Mouse (Mus musculus): Measurements from ENCODE around the gene Pde7b. TPM values are rescaled to one million over a fixed set of nuclear protein-coding genes. Genes with fewer than 3 reads are reported as not detected.
A peak's percentile ranks its signal among the peaks of the same experiment; 100 is the strongest.
"Not testable (repeated sequence)": the region's sequence is repeated elsewhere in the genome, so short reads cannot be mapped to it uniquely, and the experiment has no call there.

The Pde7b gene
- polyA plus RNA-seq, 1 experiment from 2014 or later: 2.1 TPM

GRCm38 (mm10) chr10:20550771-20551170, 174.1 kb downstream of the Pde7b start:
- Histone ChIP-seq H3K9me3 (no peaks in the 10 kb centered on the region), H3K4me3 (no peak overlapping the region), H3K4me1 (replicated peaks) (peaks cover 37% of the 10 kb centered on the region), H3K27me3 (ENCODE audit: insufficient read depth, poor library complexity, severe bottlenecking) (peaks cover 19% of the 10 kb centered on the region; the same call in 1 of the 2 replicates), H3K27ac (no peak overlapping the region), H3K36me3 (no peaks in the 10 kb centered on the region)
- 73% methylated on average over 3 of the region's 3 CpGs for WGBS
- DNase-seq (ENCODE audit: low spot score): no peak

- WGBS: 45% methylated on average over 5 of the region's 5 CpGs
Observed at GRCm38 (mm10) chr10:20550161-20550560, 174.7 kb downstream of the Pde7b start.

GRCm38 (mm10) chr10:20548833-20549710, 175.8 kb downstream of the Pde7b start:
- DNase-seq (ENCODE audit: low spot score): peak; percentile 47
- peak overlapping the region; percentile 55 for H3K4me3 ChIP-seq
- H3K9me3 ChIP-seq: no peaks in the 10 kb centered on the region
- H3K27ac ChIP-seq: peak overlapping the region; percentile 84
- H3K27me3 ChIP-seq (ENCODE audit: insufficient read depth, poor library complexity, severe bottlenecking): peaks cover 19% of the 10 kb centered on the region; the same call in 1 of the 2 replicates
- H3K4me1 ChIP-seq (replicated peaks): peaks cover 37% of the 10 kb centered on the region
- 9% methylated on average over 13 of the region's 13 CpGs for WGBS
- H3K36me3 ChIP-seq: no peaks in the 10 kb centered on the region

More at GRCm38 (mm10) chr10:20550161-20550560, 174.7 kb downstream of the Pde7b start:
- Histone ChIP-seq H3K36me3 (no peaks in the 10 kb centered on the region), H3K4me3 (no peak overlapping the region), H3K27me3 (ENCODE audit: insufficient read depth, poor library complexity, severe bottlenecking) (peaks cover 19% of the 10 kb centered on the region; the same call in 1 of the 2 replicates), H3K9me3 (no peaks in the 10 kb centered on the region), H3K4me1 (replicated peaks) (peaks cover 37% of the 10 kb centered on the region), H3K27ac (no peak overlapping the region)
- DNase-seq (ENCODE audit: low spot score): no peak

GRCm38 (mm10) chr10:20547951-20548551, 176.8 kb downstream of the Pde7b start:
- Histone ChIP-seq H3K4me3 (peak overlapping the region; percentile 55), H3K27ac (peak overlapping the region; percentile 84), H3K36me3 (no peaks in the 10 kb centered on the region), H3K27me3 (ENCODE audit: insufficient read depth, poor library complexity, severe bottlenecking) (peaks cover 19% of the 10 kb centered on the region; the same call in 1 of the 2 replicates), H3K4me1 (replicated peaks) (peaks cover 37% of the 10 kb centered on the region), H3K9me3 (no peaks in the 10 kb centered on the region)
- peak; percentile 66 for DNase-seq (ENCODE audit: low spot score)
- under 1% methylated on average over 19 of the region's 19 CpGs for WGBS

- WGBS: 80% methylated on average over 3 of the region's 3 CpGs
- no peak overlapping the region for H3K4me3 ChIP-seq
- H3K27ac ChIP-seq: no peak overlapping the region
- DNase-seq (ENCODE audit: low spot score): no peak
- H3K36me3 ChIP-seq: no peaks in the 10 kb centered on the region
- H3K9me3 ChIP-seq: no peaks in the 10 kb centered on the region
- H3K27me3 ChIP-seq (ENCODE audit: insufficient read depth, poor library complexity, severe bottlenecking): peaks cover 19% of the 10 kb centered on the region; the same call in 1 of the 2 replicates
- H3K4me1 ChIP-seq (replicated peaks): peaks cover 9% of the 10 kb centered on the region
Observed at GRCm38 (mm10) chr10:20543121-20543520, 181.8 kb downstream of the Pde7b start.

GRCm38 (mm10) chr10:20533811-20534210, 191.1 kb downstream of the Pde7b start:
- H3K27me3 ChIP-seq (ENCODE audit: insufficient read depth, poor library complexity, severe bottlenecking): no peaks in the 10 kb centered on the region
- H3K27ac ChIP-seq: no peak overlapping the region
- H3K9me3 ChIP-seq: no peaks in the 10 kb centered on the region
- H3K4me1 ChIP-seq (replicated peaks): peaks cover 2% of the 10 kb centered on the region
- WGBS: 69% methylated on average over 5 of the region's 5 CpGs
- DNase-seq (ENCODE audit: low spot score): no peak
- no peaks in the 10 kb centered on the region for H3K36me3 ChIP-seq
- H3K4me3 ChIP-seq: no peak overlapping the region

- no peaks in the 10 kb centered on the region for H3K9me3 ChIP-seq
- H3K4me3 ChIP-seq: no peak overlapping the region
- H3K27me3 ChIP-seq (ENCODE audit: insufficient read depth, poor library complexity, severe bottlenecking): no peaks in the 10 kb centered on the region
- DNase-seq (ENCODE audit: low spot score): no peak
- no peaks in the 10 kb centered on the region for H3K36me3 ChIP-seq
- WGBS: 84% methylated on average over 5 of the region's 5 CpGs
- peaks cover 5% of the 10 kb centered on the region for H3K4me1 ChIP-seq (replicated peaks)
- H3K27ac ChIP-seq: no peak overlapping the region
Observed at GRCm38 (mm10) chr10:20531921-20532320, 193.0 kb downstream of the Pde7b start.

- Histone ChIP-seq H3K4me3 (no peak overlapping the region), H3K27ac (no peak overlapping the region), H3K9me3 (no peaks in the 10 kb centered on the region), H3K27me3 (ENCODE audit: insufficient read depth, poor library complexity, severe bottlenecking) (no peaks in the 10 kb centered on the region), H3K4me1 (replicated peaks) (peaks cover 5% of the 10 kb centered on the region), H3K36me3 (no peaks in the 10 kb centered on the region)
- DNase-seq (ENCODE audit: low spot score): no peak
- 80% methylated on average over 20 of the region's 20 CpGs for WGBS
Observed at GRCm38 (mm10) chr10:20528544-20529411, 196.1 kb downstream of the Pde7b start.

GRCm38 (mm10) chr10:20527737-20528136, 197.1 kb downstream of the Pde7b start:
- H3K27ac ChIP-seq: no peak overlapping the region

GRCm38 (mm10) chr10:20518529-20518889, 206.4 kb downstream of the Pde7b start:
- DNase-seq (ENCODE audit: low spot score): no peak
- WGBS: 87% methylated on average over 9 of the region's 9 CpGs
- H3K4me1 ChIP-seq (replicated peaks): peaks cover 5% of the 10 kb centered on the region; the same call in 1 of the 2 replicates

More at GRCm38 (mm10) chr10:20527737-20528136, 197.1 kb downstream of the Pde7b start:
- Histone ChIP-seq H3K4me1 (replicated peaks) (peaks cover 5% of the 10 kb centered on the region), H3K27me3 (ENCODE audit: insufficient read depth, poor library complexity, severe bottlenecking) (no peaks in the 10 kb centered on the region), H3K9me3 (no peaks in the 10 kb centered on the region), H3K4me3 (no peak overlapping the region), H3K36me3 (no peaks in the 10 kb centered on the region)
- WGBS: 91% methylated on average over 4 of the region's 4 CpGs
- no peak for DNase-seq (ENCODE audit: low spot score)

GRCm38 (mm10) chr10:20517756-20518528, 206.9 kb downstream of the Pde7b start:
- 69% methylated on average over 9 of the region's 9 CpGs for whole genome bisulfite sequencing
- H3K27me3 ChIP-seq (ENCODE audit: insufficient read depth, poor library complexity, severe bottlenecking); H3K36me3 ChIP-seq; DNase-seq (ENCODE audit: low spot score); H3K4me3 ChIP-seq; H3K27ac ChIP-seq; H3K9me3 ChIP-seq; H3K4me1 ChIP-seq (replicated peaks): not testable (repeated sequence)

More at GRCm38 (mm10) chr10:20518529-20518889, 206.4 kb downstream of the Pde7b start:
- Histone ChIP-seq H3K9me3 (no peaks in the 10 kb centered on the region), H3K27ac (no peak overlapping the region), H3K4me3 (no peak overlapping the region), H3K36me3 (no peaks in the 10 kb centered on the region), H3K27me3 (ENCODE audit: insufficient read depth, poor library complexity, severe bottlenecking) (no peaks in the 10 kb centered on the region)

GRCm38 (mm10) chr10:20513891-20514290, 211.0 kb downstream of the Pde7b start:
- H3K9me3 ChIP-seq: no peaks in the 10 kb centered on the region
- H3K36me3 ChIP-seq: no peaks in the 10 kb centered on the region
- no peaks in the 10 kb centered on the region for H3K4me1 ChIP-seq (replicated peaks)
- no peaks in the 10 kb centered on the region for H3K27me3 ChIP-seq (ENCODE audit: insufficient read depth, poor library complexity, severe bottlenecking)
- WGBS: 90% methylated on average over 4 of the region's 4 CpGs
- no peak overlapping the region for H3K4me3 ChIP-seq
- DNase-seq (ENCODE audit: low spot score): no peak
- no peak overlapping the region for H3K27ac ChIP-seq

Measured in hindbrain, embryonic 10.5 days (tissue).